Mouse (Mus musculus) E14TG2a.4 (cell line): ENCODE measurements around the gene Fosb.

Experiments used
- H3K27me3 ChIP-seq: 2 replicates; pipeline ENCODE4 v1.6.1; 2014; ENCODE audit warnings: low read length, control low read depth; ENCODE audit not compliant: insufficient read depth
- H3K36me3 ChIP-seq: 2 replicates; pipeline ENCODE4 v1.6.1; 2014; ENCODE audit warnings: low read length, control low read depth; ENCODE audit not compliant: insufficient read depth
- H3K4me1 ChIP-seq: replicated peaks from 2 replicates; pipeline ENCODE4 v1.6.1; 2014; ENCODE audit warnings: low read depth, low read length, control low read depth
- H3K4me3 ChIP-seq: replicated peaks from 2 replicates; pipeline ENCODE4 v1.5.1; 2014; ENCODE audit warnings: mild to moderate bottlenecking, low read length
- H3K9me3 ChIP-seq: 2 replicates; pipeline ENCODE4 v1.6.1; 2014; ENCODE audit warnings: low read length, control low read depth
- CTCF ChIP-seq: conservative IDR thresholded peaks from 2 replicates; pipeline ENCODE4 v1.5.1; 2014; ENCODE audit warnings: low read length
- NANOG ChIP-seq: IDR thresholded peaks from 2 replicates; pipeline ENCODE4 v1.6.1; 2014; ENCODE audit warnings: borderline replicate concordance, low read length, mixed read lengths
- POU5F1 ChIP-seq: IDR thresholded peaks from 2 replicates; pipeline ENCODE4 v1.6.1; 2014; ENCODE audit warnings: low read length, borderline replicate concordance

Fosb gene

DNA sequence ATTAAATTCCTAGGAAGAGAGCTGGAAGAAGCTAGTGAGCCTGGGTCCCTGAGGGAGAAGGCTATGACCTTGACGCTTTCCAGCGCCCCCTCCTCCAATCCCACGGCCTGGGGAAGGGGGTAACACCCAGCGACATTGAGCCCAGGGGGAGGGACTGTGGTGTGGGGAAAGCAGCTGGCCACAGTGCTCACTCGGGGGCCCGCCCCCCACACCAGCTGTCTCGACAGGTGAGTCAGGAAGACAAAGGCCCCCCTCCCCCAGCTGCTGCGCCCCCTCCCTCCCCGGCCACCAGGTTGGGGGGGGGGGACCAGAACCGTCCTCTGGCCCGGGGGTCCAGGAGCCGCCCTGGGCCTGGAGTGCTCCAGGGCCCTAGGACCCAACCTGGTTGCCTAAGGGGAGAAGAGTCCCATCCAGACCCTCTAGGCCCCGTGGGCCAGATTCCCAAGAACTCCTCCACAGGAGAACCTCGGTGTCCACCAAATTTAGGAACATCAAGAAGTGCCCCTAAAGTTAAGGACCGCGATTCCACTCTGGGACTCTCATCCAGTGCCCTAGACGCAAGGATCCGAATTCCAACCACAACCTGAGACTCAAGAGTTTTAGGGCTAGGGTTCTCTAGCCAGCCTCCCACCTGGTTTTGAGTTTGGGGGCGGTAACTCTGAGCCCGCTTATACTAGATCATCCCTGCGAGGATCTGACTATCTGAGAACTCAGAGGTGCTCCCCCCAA, 39.2 kb downstream of the Fosb start:
- Histone ChIP-seq H3K36me3 (peaks cover 25% of the 10 kb centered on the region), H3K4me3 (peak overlapping the region; percentile 99), H3K4me1 (peaks cover 50% of the 10 kb centered on the region), H3K27me3 (no peaks in the 10 kb centered on the region), H3K9me3 (no peaks in the 10 kb centered on the region)
- TF ChIP-seq CTCF (no peak), POU5F1 (no peak), NANOG (no peak)

DNA sequence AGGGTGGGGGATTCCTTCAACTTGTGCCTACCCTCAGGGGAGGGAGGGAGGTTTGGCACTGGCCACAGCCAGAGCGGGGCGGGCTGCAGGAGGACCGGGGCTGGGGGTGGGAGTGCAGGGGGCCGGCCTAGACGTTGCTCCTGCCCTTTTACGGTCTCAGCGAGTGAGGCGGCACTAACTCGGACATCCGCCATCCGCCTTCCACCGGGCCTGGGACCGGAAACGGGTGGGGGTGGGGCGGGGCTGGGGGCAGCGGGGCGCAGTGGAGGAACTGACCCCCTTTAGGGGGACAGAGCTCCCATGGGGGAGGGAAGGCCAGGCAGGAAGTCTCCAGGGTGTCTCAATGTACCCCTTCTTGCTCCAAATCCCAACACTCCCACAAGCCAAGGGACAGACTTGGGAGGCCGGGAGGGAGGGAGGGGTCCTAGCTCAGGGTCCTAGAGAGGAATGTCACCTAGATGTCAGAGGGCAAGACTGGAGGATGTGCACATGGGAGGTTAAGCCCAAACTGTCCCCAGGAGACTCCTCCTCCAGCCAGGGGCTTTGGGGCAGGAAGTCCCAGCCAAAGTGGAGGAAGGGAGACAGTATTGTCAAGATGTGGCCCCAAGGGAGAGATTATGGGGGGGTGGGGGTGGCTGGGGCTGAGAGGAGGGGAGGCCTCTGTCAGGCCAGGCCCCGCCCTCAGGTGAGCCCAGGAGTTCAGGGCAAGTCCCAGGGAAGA, 40.0 kb downstream of the Fosb start:
- H3K9me3 ChIP-seq: no peaks in the 10 kb centered on the region
- H3K36me3 ChIP-seq: peaks cover 32% of the 10 kb centered on the region
- peaks cover 55% of the 10 kb centered on the region for H3K4me1 ChIP-seq
- TF ChIP-seq POU5F1 (no peak), NANOG (no peak), CTCF (no peak)
- H3K27me3 ChIP-seq: no peaks in the 10 kb centered on the region
- H3K4me3 ChIP-seq: peak overlapping the region; percentile 99

- no peak for TF ChIP-seq CTCF
- H3K4me1 ChIP-seq: peaks cover 62% of the 10 kb centered on the region
- H3K9me3 ChIP-seq: no peaks in the 10 kb centered on the region
- H3K27me3 ChIP-seq: no peaks in the 10 kb centered on the region
- peaks cover 39% of the 10 kb centered on the region for H3K36me3 ChIP-seq
- peak overlapping the region; percentile 76 for H3K4me3 ChIP-seq
These were observed 40.7 kb downstream of the Fosb start for GRCm38 (mm10) chr7:19268993-19269681.

DNA sequence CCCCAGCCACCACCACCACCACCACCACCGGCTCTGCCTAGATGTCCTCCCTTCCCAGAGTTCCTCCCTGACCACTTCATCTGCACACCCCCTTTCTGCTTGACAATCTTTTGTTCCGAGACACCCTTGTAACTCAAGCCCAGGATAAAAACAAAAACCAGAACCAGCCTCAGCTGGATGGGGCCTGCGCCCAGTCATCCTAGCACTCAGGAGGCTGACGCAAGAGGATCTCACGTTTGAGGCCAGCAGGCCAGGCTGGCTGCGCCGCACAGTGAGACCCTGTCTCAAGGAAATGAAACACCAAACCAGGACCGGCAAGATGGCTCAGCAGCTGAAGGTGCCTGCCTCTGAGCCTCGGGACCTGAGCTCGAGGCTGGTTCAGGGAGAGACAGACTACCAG, 42.8 kb downstream of the Fosb start:
- no peak for TF ChIP-seq CTCF
- no peak for TF ChIP-seq NANOG
- no peak for TF ChIP-seq POU5F1

GRCm38 (mm10) chr7:19265928-19266822, 43.7 kb downstream of the Fosb start:
- Histone ChIP-seq H3K27me3 (no peaks in the 10 kb centered on the region), H3K4me3 (peak overlapping the region; percentile 60), H3K9me3 (no peaks in the 10 kb centered on the region), H3K36me3 (peaks cover 67% of the 10 kb centered on the region), H3K4me1 (peaks cover 67% of the 10 kb centered on the region)
- no peak for TF ChIP-seq CTCF
- no peak for TF ChIP-seq POU5F1
- no peak for TF ChIP-seq NANOG

More for the DNA sequence above, 42.8 kb downstream of the Fosb start:
- Histone ChIP-seq H3K4me1 (peaks cover 59% of the 10 kb centered on the region), H3K4me3 (peak overlapping the region; percentile 32; the same call in 1 of the 2 replicates), H3K36me3 (peaks cover 59% of the 10 kb centered on the region), H3K27me3 (no peaks in the 10 kb centered on the region), H3K9me3 (no peaks in the 10 kb centered on the region)

GRCm38 (mm10) chr7:19265147-19265546, 44.7 kb downstream of the Fosb start:
- H3K4me1 ChIP-seq: peaks cover 77% of the 10 kb centered on the region
- TF ChIP-seq NANOG: no peak
- no peak for TF ChIP-seq POU5F1
- no peak for TF ChIP-seq CTCF

GRCm38 (mm10) chr7:19258336-19258735, 51.5 kb downstream of the Fosb start:
- Histone ChIP-seq H3K36me3 (peaks cover 69% of the 10 kb centered on the region), H3K4me1 (peaks cover 70% of the 10 kb centered on the region)
- no peak for TF ChIP-seq NANOG
- no peak for TF ChIP-seq CTCF
- no peak for TF ChIP-seq POU5F1

More at GRCm38 (mm10) chr7:19265147-19265546, 44.7 kb downstream of the Fosb start:
- Histone ChIP-seq H3K9me3 (no peaks in the 10 kb centered on the region), H3K4me3 (peak overlapping the region; percentile 35; the same call in 1 of the 2 replicates), H3K27me3 (no peaks in the 10 kb centered on the region), H3K36me3 (peaks cover 77% of the 10 kb centered on the region)

More at GRCm38 (mm10) chr7:19258336-19258735, 51.5 kb downstream of the Fosb start:
- Histone ChIP-seq H3K27me3 (no peaks in the 10 kb centered on the region), H3K4me3 (peak overlapping the region; percentile 50), H3K9me3 (no peaks in the 10 kb centered on the region)
